Mouse (Mus musculus) frontal cortex, postnatal 25 days (tissue): ENCODE results near the gene Galnt18.

Source experiments
- DNase-seq, 2 experiments: peaks; one replicate each; pipeline ENCODE4 v3.0.0; 2022; ENCODE audit warnings: low spot score in 2 of 2

Gene Galnt18

GRCm38 (mm10) chr7:111637866-111638448 is 141.8 kb downstream of the Galnt18 start:
- DNase-seq: no peak

GRCm38 (mm10) chr7:111636503-111636902 is 143.3 kb downstream of the Galnt18 start:
- no peak for DNase-seq

- no peak for DNase-seq
These were observed 148.5 kb downstream of the Galnt18 start for GRCm38 (mm10) chr7:111631265-111631664.

GRCm38 (mm10) chr7:111626232-111626631 is 153.5 kb downstream of the Galnt18 start:
- DNase-seq: no peak

- no peak for DNase-seq
These were observed 154.0 kb downstream of the Galnt18 start for GRCm38 (mm10) chr7:111625736-111626135.

GRCm38 (mm10) chr7:111616231-111616937 is 163.4 kb downstream of the Galnt18 start:
- DNase-seq: no peak

GRCm38 (mm10) chr7:111614471-111614870 is 165.3 kb downstream of the Galnt18 start:
- DNase-seq: no peak

- no peak for DNase-seq
These were observed 172.3 kb downstream of the Galnt18 start for GRCm38 (mm10) chr7:111607476-111607875.

- no peak for DNase-seq
These were observed 173.7 kb downstream of the Galnt18 start for GRCm38 (mm10) chr7:111606091-111606490.

- no peak for DNase-seq
These were observed 174.1 kb downstream of the Galnt18 start for GRCm38 (mm10) chr7:111605663-111606062.

- DNase-seq: no peak
These were observed 175.1 kb downstream of the Galnt18 start for GRCm38 (mm10) chr7:111604578-111605208.

- no peak for DNase-seq
These were observed 176.6 kb downstream of the Galnt18 start for GRCm38 (mm10) chr7:111603186-111603585.

GRCm38 (mm10) chr7:111601339-111602067 is 178.3 kb downstream of the Galnt18 start:
- DNase-seq: no peak

GRCm38 (mm10) chr7:111600756-111601155 is 179.0 kb downstream of the Galnt18 start:
- DNase-seq: no peak

- no peak for DNase-seq
These were observed 186.1 kb downstream of the Galnt18 start for GRCm38 (mm10) chr7:111593680-111594079.

GRCm38 (mm10) chr7:111589506-111590125 is 190.2 kb downstream of the Galnt18 start:
- DNase-seq: no peak

- no peak for DNase-seq
These were observed 191.4 kb downstream of the Galnt18 start for GRCm38 (mm10) chr7:111588291-111588781.

- DNase-seq: no peak
These were observed 199.2 kb downstream of the Galnt18 start for GRCm38 (mm10) chr7:111580547-111580946.

GRCm38 (mm10) chr7:111575096-111575495 is 204.7 kb downstream of the Galnt18 start:
- DNase-seq: no peak

GRCm38 (mm10) chr7:111572336-111572735 is 207.4 kb downstream of the Galnt18 start:
- no peak for DNase-seq

GRCm38 (mm10) chr7:111566838-111567237 is 212.9 kb downstream of the Galnt18 start:
- DNase-seq: no peak
